In the genomic region with DNA sequence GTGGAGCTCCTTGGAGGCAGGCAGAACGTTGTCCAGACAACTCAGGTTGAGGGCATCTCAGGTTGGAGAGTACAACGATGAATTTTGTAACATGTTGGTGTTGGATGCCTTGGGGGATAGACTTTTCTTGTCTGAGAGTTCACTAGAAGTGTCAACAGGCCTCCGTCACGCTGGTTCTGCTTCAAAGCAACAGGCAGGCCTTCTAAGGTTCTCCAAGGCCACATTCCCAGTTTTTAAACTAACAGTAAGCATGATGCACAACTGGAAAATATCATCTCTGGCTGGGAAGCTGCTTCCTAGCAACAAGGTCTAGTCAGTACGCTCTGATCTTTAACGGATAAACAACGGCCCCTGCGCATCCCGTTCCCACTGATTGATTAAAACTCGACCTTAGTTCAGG, we compare ENCODE assay signal across 29 mouse cellular contexts. TPM values are rescaled to one million over a fixed set of nuclear protein-coding genes. Genes with fewer than 3 reads are reported as not detected.
A peak's percentile ranks its signal among the peaks of the same experiment; 100 is the strongest.
DNase-seq lines count a peak whose midpoint lies in the region; ATAC-seq and TF ChIP-seq lines count a peak whose summit lies in the region.
"Had no signal": no experiment of that assay in that cellular context is flagged by ENCODE, and none has a peak within 500 bp of the region (broad histone marks: within the 10 kb centered on the region; RNA-seq: fewer than 3 reads in every experiment).

No protein-coding gene starts in this region.

- no peak for TF ChIP-seq CTCF in lung, postnatal 0 days (IDR thresholded peaks at IDR 0.05)
- no peak for TF ChIP-seq CTCF in lung, adult 2 months (IDR thresholded peaks at IDR 0.05; ENCODE audit: insufficient read depth, low read length)
- no peak for TF ChIP-seq CTCF in stomach, postnatal 0 days (IDR thresholded peaks at IDR 0.05; ENCODE audit: low read depth)

- peak; percentile 38; the same call in 1 of the 2 replicates for ATAC-seq in lung, postnatal 0 days
- ATAC-seq in stomach, embryonic 14.5 days (ENCODE audit: insufficient number of reproducible peaks, insufficient read depth, low FRiP score, low read depth) = no peak
- no peak for ATAC-seq in stomach, postnatal 0 days (ENCODE audit: low FRiP score, low TSS enrichment)
- ATAC-seq: CD4-positive, CD25-positive, alpha-beta regulatory T cell, adult 4 months; forebrain, embryonic 15.5 days had no signal

- no peaks in the 10 kb centered on the region for H3K27me3 ChIP-seq in lung, postnatal 0 days (replicated peaks; ENCODE audit: insufficient read depth, low read length)
- no peaks in the 10 kb centered on the region for H3K27me3 ChIP-seq in stomach, embryonic 14.5 days (ENCODE audit: control insufficient read depth, insufficient read depth, low read length)
- H3K27me3 ChIP-seq in stomach, postnatal 0 days (ENCODE audit: control insufficient read depth, insufficient read depth, low read length) = no peaks in the 10 kb centered on the region
- H3K27me3 ChIP-seq: embryonic facial prominence, embryonic 12.5 days; forebrain, embryonic 15.5 days; hindbrain, embryonic 15.5 days had no signal

- H3K4me2 ChIP-seq in lung, postnatal 0 days (replicated peaks; ENCODE audit: low read depth, low read length) = no peak overlapping the region
- no peak overlapping the region for H3K4me2 ChIP-seq in stomach, embryonic 14.5 days (replicated peaks; ENCODE audit: low read depth, low read length)
- H3K4me2 ChIP-seq in stomach, postnatal 0 days (replicated peaks; ENCODE audit: low read depth) = no peak overlapping the region
- H3K4me2 ChIP-seq: embryonic facial prominence, embryonic 12.5 days; forebrain, embryonic 15.5 days; hindbrain, embryonic 15.5 days had no signal

- TF ChIP-seq POLR2A in lung, adult 2 months (IDR thresholded peaks at IDR 0.05; ENCODE audit: borderline replicate concordance, extremely low read depth, low read depth, low read length) = no peak

- no peaks in the 10 kb centered on the region for H3K9me3 ChIP-seq in lung, postnatal 0 days (ENCODE audit: low read length)
- no peaks in the 10 kb centered on the region for H3K9me3 ChIP-seq in stomach, embryonic 14.5 days (ENCODE audit: control insufficient read depth, low read depth, low read length)
- no peaks in the 10 kb centered on the region; the same call in 1 of the 2 replicates for H3K9me3 ChIP-seq in stomach, postnatal 0 days (ENCODE audit: control insufficient read depth, low read length)
- H3K9me3 ChIP-seq: forebrain, embryonic 15.5 days; heart, embryonic 10.5 days; hindbrain, embryonic 15.5 days had no signal

- no peak overlapping the region for H3K9ac ChIP-seq in lung, postnatal 0 days (replicated peaks; ENCODE audit: low read depth)
- 0 out of 2 replicates have a peak overlapping the region, but pooled peaks have one; percentile 11 for H3K9ac ChIP-seq in stomach, embryonic 14.5 days (replicated peaks; ENCODE audit: low read depth, low read length)
- H3K9ac ChIP-seq in stomach, postnatal 0 days (ENCODE audit: low read length) = no peak overlapping the region
- H3K9ac ChIP-seq: embryonic facial prominence, embryonic 12.5 days; forebrain, embryonic 15.5 days; hindbrain, embryonic 15.5 days had no signal

- WGBS in lung, postnatal 0 days = 81% methylated on average over 10 of the region's 10 CpGs
- 82% methylated on average over 10 of the region's 10 CpGs for WGBS in lung, adult 2 months
- 72% methylated on average over 10 of the region's 10 CpGs for WGBS in stomach, embryonic 14.5 days
- 72% methylated on average over 10 of the region's 10 CpGs for WGBS in stomach, postnatal 0 days

- no peak for TF ChIP-seq EP300 in lung, postnatal 0 days (IDR thresholded peaks at IDR 0.05)
- no peak for TF ChIP-seq EP300 in stomach, postnatal 0 days (optimal IDR thresholded peaks at IDR 0.05)

- H3K4me1 ChIP-seq in lung, postnatal 0 days (ENCODE audit: insufficient read depth, low read depth, low read length) = no peaks in the 10 kb centered on the region; the same call in 1 of the 2 replicates
- H3K4me1 ChIP-seq in lung, adult 2 months (ENCODE audit: control insufficient read depth, insufficient read depth, low read length) = peaks cover 1% of the 10 kb centered on the region; the same call in 1 of the 2 replicates
- H3K4me1 ChIP-seq in stomach, embryonic 14.5 days (ENCODE audit: control insufficient read depth, insufficient read depth, low read length) = 0 out of 2 replicates have a peak, but pooled peaks cover 2% of the 10 kb centered on the region
- H3K4me1 ChIP-seq in stomach, postnatal 0 days (replicated peaks; ENCODE audit: control insufficient read depth, insufficient read depth) = 0 out of 2 replicates have a peak, but pooled peaks cover under 1% of the 10 kb centered on the region

- no peaks in the 10 kb centered on the region for H3K36me3 ChIP-seq in lung, postnatal 0 days (ENCODE audit: insufficient read depth, low read length)
- no peaks in the 10 kb centered on the region for H3K36me3 ChIP-seq in stomach, embryonic 14.5 days (ENCODE audit: control insufficient read depth, insufficient read depth, low read length)
- no peaks in the 10 kb centered on the region for H3K36me3 ChIP-seq in stomach, postnatal 0 days (ENCODE audit: control insufficient read depth, insufficient read depth, low read length)
- H3K36me3 ChIP-seq: embryonic facial prominence, embryonic 12.5 days; forebrain, embryonic 15.5 days; G1E; heart, embryonic 10.5 days; hindbrain, embryonic 15.5 days had no signal

- H3K4me3 ChIP-seq in lung, postnatal 0 days (ENCODE audit: low read depth, low read length) = no peak overlapping the region
- no peak overlapping the region for H3K4me3 ChIP-seq in lung, adult 2 months (replicated peaks; ENCODE audit: extremely low read depth, low read depth, low read length)
- no peak overlapping the region for H3K4me3 ChIP-seq in stomach, embryonic 14.5 days (ENCODE audit: low read depth, low read length)
- no peak overlapping the region for H3K4me3 ChIP-seq in stomach, postnatal 0 days (ENCODE audit: low read depth, low read length)
- H3K4me3 ChIP-seq: embryonic facial prominence, embryonic 12.5 days; forebrain, embryonic 15.5 days; heart, embryonic 10.5 days; hindbrain, embryonic 15.5 days had no signal

- peak; percentile 38 to 61 for DNase-seq in adrenal gland, adult (ENCODE audit: inconsistent age in 2 of 2, low spot score in 1 of 2)
- DNase-seq in adrenal gland, adult 18-20 months (ENCODE audit: low spot score in 2 of 2) = no peak
- no peak for DNase-seq in lung, postnatal 0 days (ENCODE audit: low spot score)
- DNase-seq in lung, adult 2 months = no peak
- DNase-seq in stomach, postnatal 0 days (ENCODE audit: low spot score) = no peak
- no peak for DNase-seq in heart, postnatal 10 days
- DNase-seq: adrenal gland, adult 8-10 months; B cell, adult 2 months; cerebellum, adult 11 months; cerebellum, adult 8-10 months; cerebellum, postnatal 14 days; embryo, embryonic 11 days; gastrocnemius, postnatal 36 days; heart, adult 18-20 months had no signal

- intact Hi-C loops in heart, postnatal 10 days (cut with DNase I) = loop anchor here (10.0 kb wide), 1 partner anchor 245 kb away; no protein-coding TSS in a partner anchor

- H3K27ac ChIP-seq in lung, postnatal 0 days (ENCODE audit: low read length) = no peak overlapping the region
- no peak overlapping the region for H3K27ac ChIP-seq in stomach, embryonic 14.5 days (ENCODE audit: low read length)
- H3K27ac ChIP-seq in stomach, postnatal 0 days (replicated peaks) = no peak overlapping the region
- H3K27ac ChIP-seq: embryonic facial prominence, embryonic 12.5 days; forebrain, embryonic 15.5 days; heart, embryonic 10.5 days; hindbrain, embryonic 15.5 days had no signal

RNA-seq across cellular contexts. Expression of gene Reck, which starts 5.5 kb away (rescaled TPM):
- 10 to 100 TPM; 17.4 to 22.0 TPM for total RNA-seq in adrenal gland, adult 18-20 months (2021)
- polyA plus RNA-seq in lung, postnatal 0 days (2015; fragmentation: Nextera tagmentation; extraction: Ambion mirVana) = 13.6 TPM in 2 replicates
- 39.4 and 43.8 TPM in 2 replicates for polyA plus RNA-seq in lung, adult 2 months (2012; rRNA removed)
- 36.0 and 38.8 TPM in 2 replicates for polyA plus RNA-seq in stomach, embryonic 14.5 days (2014; fragmentation: Nextera tagmentation; extraction: Ambion mirVana)
- polyA plus RNA-seq in stomach, postnatal 0 days (2015; fragmentation: Nextera tagmentation; extraction: Ambion mirVana) = 10.2 and 11.3 TPM in 2 replicates
- total RNA-seq in heart, postnatal 10 days (2021) = 10 to 100 TPM; 12.3 to 12.8 TPM

RNA-seq across cellular contexts. Expression of gene Olfr155, which starts 18.5 kb away (rescaled TPM):
- not detected for total RNA-seq in adrenal gland, adult 18-20 months (2021)
- polyA plus RNA-seq in lung, postnatal 0 days (2015; fragmentation: Nextera tagmentation; extraction: Ambion mirVana) = not detected in 2 replicates
- polyA plus RNA-seq in lung, adult 2 months (2012; rRNA removed) = not detected in 2 replicates
- not detected in 2 replicates for polyA plus RNA-seq in stomach, embryonic 14.5 days (2014; fragmentation: Nextera tagmentation; extraction: Ambion mirVana)
- 0.02 TPM in 1 of 2 replicates, not detected in the other for polyA plus RNA-seq in stomach, postnatal 0 days (2015; fragmentation: Nextera tagmentation; extraction: Ambion mirVana)
- total RNA-seq in heart, postnatal 10 days (2021) = not detected
- total RNA-seq: adrenal gland, adult 8-10 months; adrenal gland, postnatal 4 days; common myeloid progenitor, adult 5-6 weeks; gastrocnemius, adult 8-10 months; gastrocnemius, postnatal 36 days; heart, adult 18-20 months; heart, postnatal 25 days had no signal
- polyA plus RNA-seq: brain, embryonic 14.5 days; CD4-positive, CD25-positive, alpha-beta regulatory T cell, adult 4 months; forebrain, embryonic 11.5 days; forebrain, embryonic 15.5 days; G1E; heart, embryonic 10.5 days; heart, embryonic 14.5 days; hindbrain, embryonic 11.5 days; hindbrain, embryonic 15.5 days had no signal

RNA-seq across cellular contexts. Expression of gene Olfr157, which starts 29.8 kb away (rescaled TPM):
- not detected for total RNA-seq in adrenal gland, adult 18-20 months (2021)
- not detected in 2 replicates for polyA plus RNA-seq in lung, postnatal 0 days (2015; fragmentation: Nextera tagmentation; extraction: Ambion mirVana)
- not detected in 2 replicates for polyA plus RNA-seq in lung, adult 2 months (2012; rRNA removed)
- polyA plus RNA-seq in stomach, embryonic 14.5 days (2014; fragmentation: Nextera tagmentation; extraction: Ambion mirVana) = not detected in 2 replicates
- 0.04 and 0.06 TPM in 2 replicates for polyA plus RNA-seq in stomach, postnatal 0 days (2015; fragmentation: Nextera tagmentation; extraction: Ambion mirVana)
- not detected for total RNA-seq in heart, postnatal 10 days (2021)
- total RNA-seq: adrenal gland, adult 8-10 months; adrenal gland, postnatal 4 days; common myeloid progenitor, adult 5-6 weeks; gastrocnemius, adult 8-10 months; gastrocnemius, postnatal 36 days; heart, adult 18-20 months; heart, postnatal 25 days had no signal
- polyA plus RNA-seq: brain, embryonic 14.5 days; forebrain, embryonic 11.5 days; forebrain, embryonic 15.5 days; G1E; heart, embryonic 10.5 days; heart, embryonic 14.5 days; hindbrain, embryonic 15.5 days had no signal

RNA-seq across cellular contexts. Expression of gene Olfr156, which starts 46.1 kb away (rescaled TPM):
- not detected for total RNA-seq in adrenal gland, adult 18-20 months (2021)
- not detected in 2 replicates for polyA plus RNA-seq in lung, postnatal 0 days (2015; fragmentation: Nextera tagmentation; extraction: Ambion mirVana)
- polyA plus RNA-seq in lung, adult 2 months (2012; rRNA removed) = not detected in 2 replicates
- not detected in 2 replicates for polyA plus RNA-seq in stomach, embryonic 14.5 days (2014; fragmentation: Nextera tagmentation; extraction: Ambion mirVana)
- not detected in 2 replicates for polyA plus RNA-seq in stomach, postnatal 0 days (2015; fragmentation: Nextera tagmentation; extraction: Ambion mirVana)
- total RNA-seq in heart, postnatal 10 days (2021) = not detected
- total RNA-seq: adrenal gland, adult 8-10 months; adrenal gland, postnatal 4 days; common myeloid progenitor, adult 5-6 weeks; gastrocnemius, adult 8-10 months; gastrocnemius, postnatal 36 days; heart, adult 18-20 months; heart, postnatal 25 days had no signal
- polyA plus RNA-seq: brain, embryonic 14.5 days; CD4-positive, CD25-positive, alpha-beta regulatory T cell, adult 4 months; forebrain, embryonic 11.5 days; forebrain, embryonic 15.5 days; G1E; heart, embryonic 10.5 days; heart, embryonic 14.5 days; hindbrain, embryonic 11.5 days; hindbrain, embryonic 15.5 days had no signal

Comparison
In these comparisons a context has a peak if more than half of its experiments do, and no peak if none do; other contexts are left out.
1. DNase-seq: peak in adrenal gland, adult (2 of 2); none in adrenal gland, adult 18-20 months (0 of 2), lung, postnatal 0 days (single experiment), lung, adult 2 months (single experiment), stomach, postnatal 0 days (single experiment) and heart, postnatal 10 days (0 of 2).